Mouse (Mus musculus) megakaryocyte, embryonic 14.5 days (primary cell): ENCODE data around the gene Higd1a.

Experiments used
- FLI1 ChIP-seq: IDR thresholded peaks from 2 replicates; pipeline ENCODE4 v1.6.1; 2012; ENCODE audit warnings: low read length, inconsistent platforms, mixed read lengths
- GATA1 ChIP-seq: IDR thresholded peaks from 3 replicates; pipeline ENCODE4 v1.6.1; 2012; ENCODE audit warnings: mixed read lengths, low read length, inconsistent platforms, borderline replicate concordance

DNA sequence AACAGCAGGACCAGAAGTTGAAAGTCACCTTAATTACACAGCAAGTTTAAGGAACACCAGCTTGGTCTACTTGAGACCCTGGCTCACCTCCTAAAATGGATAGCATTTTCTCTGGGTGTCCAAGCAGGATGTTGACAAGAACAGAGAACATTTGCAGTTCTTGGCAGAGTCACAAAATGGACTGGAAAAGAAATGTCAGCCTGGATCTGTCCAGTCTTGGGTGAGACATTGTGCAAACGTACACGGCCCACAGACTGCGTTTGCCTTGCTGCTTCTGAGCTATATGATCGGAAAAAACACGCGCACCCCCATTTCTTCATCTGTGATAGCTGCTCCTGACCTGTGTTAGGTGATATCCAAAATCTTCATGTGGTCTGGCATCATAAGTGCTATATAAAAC is 9.5 kb upstream of the Higd1a start:
- no peak for TF ChIP-seq GATA1
- no peak for TF ChIP-seq FLI1
